Mouse (Mus musculus): ENCODE data around the gene Cox20. TPM values are rescaled to one million over a fixed set of nuclear protein-coding genes. Genes with fewer than 3 reads are reported as not detected.

The Cox20 gene
- polyA plus RNA-seq, 1 experiment = 26.5 TPM

GRCm38 (mm10) chr1:178335860-178336261 lies 16.9 kb downstream of the Cox20 start:
- Histone ChIP-seq H3K4me1 (ENCODE audit: control insufficient read depth, insufficient read depth, low read length) (no peaks in the 10 kb centered on the region), H3K36me3 (ENCODE audit: control insufficient read depth, insufficient read depth, low read length, poor library complexity, severe bottlenecking) (peaks cover 57% of the 10 kb centered on the region), H3K27ac (ENCODE audit: insufficient read depth, low read length) (peak overlapping the region; percentile 97), H3K4me3 (ENCODE audit: low read depth, low read length) (peak overlapping the region; percentile 97), H3K27me3 (ENCODE audit: control insufficient read depth, insufficient read depth, low read length, poor library complexity, severe bottlenecking) (no peaks in the 10 kb centered on the region), H3K9me3 (replicated peaks; ENCODE audit: control insufficient read depth, insufficient read depth, low read length, poor library complexity, severe bottlenecking) (no peaks in the 10 kb centered on the region), H3K9ac (ENCODE audit: low read depth, poor library complexity, severe bottlenecking) (peak overlapping the region; percentile 98)
- TF ChIP-seq EP300 (IDR thresholded peaks at IDR 0.05; ENCODE audit: insufficient read depth, low read depth, low read length) = no peak
- no peak for TF ChIP-seq POLR2A (IDR thresholded peaks at IDR 0.05; ENCODE audit: insufficient read depth, low read length)
- no peak for TF ChIP-seq CTCF (IDR thresholded peaks at IDR 0.05; ENCODE audit: low read depth, low read length)

GRCm38 (mm10) chr1:178336289-178336775 lies 17.4 kb downstream of the Cox20 start:
- TF ChIP-seq POLR2A (IDR thresholded peaks at IDR 0.05; ENCODE audit: insufficient read depth, low read length) (no peak), EP300 (IDR thresholded peaks at IDR 0.05; ENCODE audit: insufficient read depth, low read depth, low read length) (peak; percentile 50; the same call in 1 of the 2 replicates)
- H3K4me1 ChIP-seq (ENCODE audit: control insufficient read depth, insufficient read depth, low read length) = no peaks in the 10 kb centered on the region
- H3K27ac ChIP-seq (ENCODE audit: insufficient read depth, low read length) = peak overlapping the region; percentile 97
- peak overlapping the region; percentile 97 for H3K4me3 ChIP-seq (ENCODE audit: low read depth, low read length)
- no peaks in the 10 kb centered on the region for H3K27me3 ChIP-seq (ENCODE audit: control insufficient read depth, insufficient read depth, low read length, poor library complexity, severe bottlenecking)
- no peaks in the 10 kb centered on the region for H3K9me3 ChIP-seq (replicated peaks; ENCODE audit: control insufficient read depth, insufficient read depth, low read length, poor library complexity, severe bottlenecking)
- peaks cover 52% of the 10 kb centered on the region for H3K36me3 ChIP-seq (ENCODE audit: control insufficient read depth, insufficient read depth, low read length, poor library complexity, severe bottlenecking)
- peak overlapping the region; percentile 98 for H3K9ac ChIP-seq (ENCODE audit: low read depth, poor library complexity, severe bottlenecking)

GRCm38 (mm10) chr1:178336777-178337481 lies 18.0 kb downstream of the Cox20 start:
- Histone ChIP-seq H3K4me1 (ENCODE audit: control insufficient read depth, insufficient read depth, low read length) (no peaks in the 10 kb centered on the region), H3K27ac (ENCODE audit: insufficient read depth, low read length) (peak overlapping the region; percentile 90), H3K4me3 (ENCODE audit: low read depth, low read length) (peak overlapping the region; percentile 87), H3K36me3 (ENCODE audit: control insufficient read depth, insufficient read depth, low read length, poor library complexity, severe bottlenecking) (peaks cover 46% of the 10 kb centered on the region), H3K9ac (ENCODE audit: low read depth, poor library complexity, severe bottlenecking) (peak overlapping the region; percentile 98), H3K9me3 (replicated peaks; ENCODE audit: control insufficient read depth, insufficient read depth, low read length, poor library complexity, severe bottlenecking) (no peaks in the 10 kb centered on the region), H3K27me3 (ENCODE audit: control insufficient read depth, insufficient read depth, low read length, poor library complexity, severe bottlenecking) (no peaks in the 10 kb centered on the region)
- TF ChIP-seq CTCF (IDR thresholded peaks at IDR 0.05; ENCODE audit: low read depth, low read length) (no peak), POLR2A (IDR thresholded peaks at IDR 0.05; ENCODE audit: insufficient read depth, low read length) (no peak), EP300 (IDR thresholded peaks at IDR 0.05; ENCODE audit: insufficient read depth, low read depth, low read length) (no peak)

GRCm38 (mm10) chr1:178337551-178338317 lies 18.8 kb downstream of the Cox20 start, which contains the start of gene Hnrnpu:
TSS of gene Hnrnpu (minus strand) at chr1:178337797.
- Histone ChIP-seq H3K27ac (ENCODE audit: insufficient read depth, low read length) (peak within 1 kb of the TSS; percentile 100), H3K4me1 (ENCODE audit: control insufficient read depth, insufficient read depth, low read length) (no peaks in the 10 kb centered on the region), H3K9me3 (replicated peaks; ENCODE audit: control insufficient read depth, insufficient read depth, low read length, poor library complexity, severe bottlenecking) (no peaks in the 10 kb centered on the region), H3K27me3 (ENCODE audit: control insufficient read depth, insufficient read depth, low read length, poor library complexity, severe bottlenecking) (no peaks in the 10 kb centered on the region), H3K9ac (ENCODE audit: low read depth, poor library complexity, severe bottlenecking) (peak within 1 kb of the TSS; percentile 98), H3K4me3 (ENCODE audit: low read depth, low read length) (peak within 1 kb of the TSS; percentile 87), H3K36me3 (ENCODE audit: control insufficient read depth, insufficient read depth, low read length, poor library complexity, severe bottlenecking) (peaks cover 38% of the 10 kb centered on the region)
- TF ChIP-seq POLR2A (IDR thresholded peaks at IDR 0.05; ENCODE audit: insufficient read depth, low read length) (peak; percentile 87), CTCF (IDR thresholded peaks at IDR 0.05; ENCODE audit: low read depth, low read length) (no peak)

GRCm38 (mm10) chr1:178338318-178338641 lies 19.4 kb downstream of the Cox20 start:
- H3K9me3 ChIP-seq (replicated peaks; ENCODE audit: control insufficient read depth, insufficient read depth, low read length, poor library complexity, severe bottlenecking) = no peaks in the 10 kb centered on the region
- peak overlapping the region; percentile 100 for H3K27ac ChIP-seq (ENCODE audit: insufficient read depth, low read length)
- TF ChIP-seq POLR2A (IDR thresholded peaks at IDR 0.05; ENCODE audit: insufficient read depth, low read length) (peak; percentile 14), EP300 (IDR thresholded peaks at IDR 0.05; ENCODE audit: insufficient read depth, low read depth, low read length) (no peak)
- peak overlapping the region; percentile 98 for H3K9ac ChIP-seq (ENCODE audit: low read depth, poor library complexity, severe bottlenecking)
- H3K4me1 ChIP-seq (ENCODE audit: control insufficient read depth, insufficient read depth, low read length) = no peaks in the 10 kb centered on the region
- H3K27me3 ChIP-seq (ENCODE audit: control insufficient read depth, insufficient read depth, low read length, poor library complexity, severe bottlenecking) = no peaks in the 10 kb centered on the region
- peak overlapping the region; percentile 69 for H3K4me3 ChIP-seq (ENCODE audit: low read depth, low read length)
- peaks cover 32% of the 10 kb centered on the region for H3K36me3 ChIP-seq (ENCODE audit: control insufficient read depth, insufficient read depth, low read length, poor library complexity, severe bottlenecking)

- TF ChIP-seq EP300 (IDR thresholded peaks at IDR 0.05; ENCODE audit: insufficient read depth, low read depth, low read length) = no peak
- TF ChIP-seq POLR2A (IDR thresholded peaks at IDR 0.05; ENCODE audit: insufficient read depth, low read length) = no peak
- TF ChIP-seq CTCF (IDR thresholded peaks at IDR 0.05; ENCODE audit: low read depth, low read length) = no peak
- no peak overlapping the region for H3K27ac ChIP-seq (ENCODE audit: insufficient read depth, low read length)
- no peaks in the 10 kb centered on the region for H3K4me1 ChIP-seq (ENCODE audit: control insufficient read depth, insufficient read depth, low read length)
- H3K36me3 ChIP-seq (ENCODE audit: control insufficient read depth, insufficient read depth, low read length, poor library complexity, severe bottlenecking) = peaks cover 13% of the 10 kb centered on the region
- no peak overlapping the region for H3K9ac ChIP-seq (ENCODE audit: low read depth, poor library complexity, severe bottlenecking)
- H3K4me3 ChIP-seq (ENCODE audit: low read depth, low read length) = no peak overlapping the region
- no peaks in the 10 kb centered on the region for H3K9me3 ChIP-seq (replicated peaks; ENCODE audit: control insufficient read depth, insufficient read depth, low read length, poor library complexity, severe bottlenecking)
- H3K27me3 ChIP-seq (ENCODE audit: control insufficient read depth, insufficient read depth, low read length, poor library complexity, severe bottlenecking) = no peaks in the 10 kb centered on the region
Observed at GRCm38 (mm10) chr1:178340213-178340612, 21.3 kb downstream of the Cox20 start.

Measured in ES-Bruce4 (cell line).